Mouse (Mus musculus): ENCODE data around the gene Gpld1. TPM values are rescaled to one million over a fixed set of nuclear protein-coding genes. Genes with fewer than 3 reads are reported as not detected.
A peak's percentile ranks its signal among the peaks of the same experiment; 100 is the strongest.

The Gpld1 gene
- total RNA-seq, 2 experiments from 2014 or later, result 1.2 to 1.5 TPM

GRCm38 (mm10) chr13:25007115-25007514 is 64.2 kb downstream of the Gpld1 start:
- intact Hi-C loops (cut with DNase I), result no loop called here
- DNase-seq, result peak; percentile 40 to 63

- DNase-seq, result no peak
- intact Hi-C loops (cut with DNase I), result no loop called here
Observed at GRCm38 (mm10) chr13:25018316-25018715, 75.4 kb downstream of the Gpld1 start.

GRCm38 (mm10) chr13:25019793-25020539 is 77.0 kb downstream of the Gpld1 start, which contains the start of gene Mrs2:
Mrs2 (minus strand) TSS chr13:25020379.
- intact Hi-C loops (cut with DNase I), result no loop called here

DNA sequence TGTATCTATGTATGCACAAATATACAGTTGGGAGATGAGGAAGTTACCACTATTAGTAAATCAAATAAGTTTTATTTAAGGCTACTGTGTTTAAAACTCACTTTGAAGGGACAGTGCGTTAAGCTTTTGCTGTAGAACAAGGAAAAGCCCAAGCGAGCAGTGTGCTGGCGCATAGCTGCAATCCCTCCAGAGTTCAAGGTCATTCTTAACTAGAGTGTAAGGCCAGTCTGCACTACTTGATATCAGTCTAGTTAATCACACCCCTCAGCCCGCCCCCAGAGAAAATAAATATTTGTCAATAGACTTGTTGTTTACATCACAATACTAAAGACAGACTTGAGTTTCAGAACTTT is 77.6 kb downstream of the Gpld1 start:
- DNase-seq, result peak in 1 of 2 experiments; percentile 9
- intact Hi-C loops (cut with DNase I), result no loop called here

More at GRCm38 (mm10) chr13:25019793-25020539, 77.0 kb downstream of the Gpld1 start, which contains the start of gene Mrs2:
- DNase-seq, result peak; percentile 92 to 94

- no peak for DNase-seq
- intact Hi-C loops (cut with DNase I), result no loop called here
Observed at GRCm38 (mm10) chr13:25022386-25022785, 79.4 kb downstream of the Gpld1 start.

GRCm38 (mm10) chr13:25023129-25023528 is 80.2 kb downstream of the Gpld1 start:
- intact Hi-C loops (cut with DNase I), result no loop called here
- DNase-seq, result no peak

DNA sequence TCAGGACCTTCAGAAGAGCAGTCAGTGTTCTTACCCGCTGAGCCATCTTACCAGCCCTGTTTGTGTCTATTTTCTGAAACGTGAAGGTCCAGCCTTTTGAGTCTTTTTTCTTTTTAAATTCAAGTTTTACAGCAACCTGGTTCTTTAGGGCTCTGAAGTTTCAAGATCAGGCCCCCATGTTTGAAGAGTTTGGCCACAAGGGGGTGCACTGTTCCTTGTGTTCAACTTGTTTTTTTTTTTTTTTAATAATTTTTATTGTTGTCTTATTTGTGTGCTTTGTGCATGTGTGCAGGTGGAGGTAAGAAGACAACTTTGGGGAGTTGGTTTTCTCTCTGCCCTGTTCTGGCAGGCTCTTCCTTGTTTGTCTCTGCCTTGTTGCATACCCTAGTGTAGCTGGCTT is 81.7 kb downstream of the Gpld1 start:
- intact Hi-C loops (cut with DNase I), result loop anchor here (1.0 kb wide), 1 partner anchor 92 kb away; no protein-coding TSS in a partner anchor
- peak; percentile 23 to 62 for DNase-seq

DNA sequence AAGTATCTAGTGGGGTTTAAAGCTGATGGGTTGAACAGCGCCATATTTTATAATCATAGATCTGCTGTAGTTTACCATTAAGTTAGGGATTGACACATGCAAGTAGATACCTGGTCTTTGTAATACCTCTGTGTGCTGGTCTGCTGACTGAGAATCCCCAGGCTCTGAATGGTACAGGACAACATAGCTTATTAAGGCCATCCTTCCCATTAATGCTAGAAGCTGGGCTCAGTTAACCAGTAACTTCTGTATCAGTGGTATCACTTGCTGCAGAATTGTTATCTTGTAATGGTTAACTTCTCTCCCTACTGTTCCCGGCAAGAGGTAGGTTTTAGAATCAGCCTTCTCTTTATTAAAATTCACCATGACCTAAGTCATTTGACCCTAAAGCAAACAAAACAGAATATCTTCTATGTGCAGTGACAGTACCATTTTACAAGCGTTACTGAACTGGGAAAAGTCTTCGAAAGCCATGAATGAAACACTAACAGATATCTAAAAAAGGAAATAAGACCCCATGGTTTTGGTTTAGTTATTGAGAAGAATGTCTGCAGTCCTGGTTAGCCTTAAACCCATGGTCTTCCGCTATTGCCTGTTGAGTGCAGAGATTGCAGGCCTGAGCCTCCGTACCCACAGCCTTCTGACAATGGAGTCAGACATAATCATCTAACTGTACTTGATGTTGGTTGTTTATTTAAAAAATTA is 83.6 kb downstream of the Gpld1 start:
- intact Hi-C loops (cut with DNase I), result no loop called here
- DNase-seq, result no peak

GRCm38 (mm10) chr13:25027114-25027425 is 84.1 kb downstream of the Gpld1 start:
- no peak for DNase-seq
- intact Hi-C loops (cut with DNase I), result no loop called here

DNA sequence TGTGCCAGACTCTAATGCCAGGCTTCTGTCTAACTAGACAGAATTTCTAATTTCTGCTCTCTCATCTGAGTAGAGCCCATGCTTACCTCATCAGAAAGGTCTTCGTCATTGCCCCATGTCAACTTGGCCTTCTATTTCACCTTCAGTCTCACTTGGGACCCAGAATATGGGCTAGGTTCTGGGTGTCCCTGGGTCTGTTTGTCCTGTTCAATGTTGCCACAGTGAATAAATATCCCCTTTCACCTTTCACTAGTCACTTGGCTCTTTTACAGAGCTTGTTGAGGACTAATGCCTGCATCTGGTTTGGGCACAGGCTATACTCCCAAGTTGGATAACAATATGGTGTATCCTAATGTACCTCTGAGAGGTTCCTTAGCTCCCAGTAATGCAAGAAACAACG is 96.5 kb downstream of the Gpld1 start:
- DNase-seq, result no peak
- intact Hi-C loops (cut with DNase I), result no loop called here

Other genes starting within 250 kb of the Gpld1 start
- gene Armh2, start 201.9 kb upstream of the Gpld1 start, total RNA-seq (2021), result not detected
- gene Gmnn, start 181.2 kb upstream of the Gpld1 start, total RNA-seq (2021), result 10 to 100 TPM; 32.6 to 34.4 TPM
- 100 to 1,000 TPM; 138 to 142 TPM for gene BC005537, start 141.5 kb upstream of the Gpld1 start, total RNA-seq (2021)
- gene Acot13, start 111.6 kb upstream of the Gpld1 start, total RNA-seq (2021), result 100 to 1,000 TPM; 322 to 329 TPM
- 10 to 100 TPM; 15.2 TPM for gene Tdp2, start 111.5 kb upstream of the Gpld1 start, total RNA-seq (2021)
- not detected for gene D130043K22Rik, start 98.0 kb upstream of the Gpld1 start, total RNA-seq (2021)
- gene Aldh5a1, start 5.5 kb upstream of the Gpld1 start, total RNA-seq (2021), result 10 to 100 TPM; 18.2 to 20.5 TPM
- gene Mrs2, start 77.2 kb downstream of the Gpld1 start, total RNA-seq (2021), result 10 to 100 TPM; 42.3 to 51.0 TPM
- under 1 TPM in 1 of 2 experiments, not detected in 1; 0.26 TPM for gene Dcdc2a, start 112.9 kb downstream of the Gpld1 start, total RNA-seq (2021)